Mouse (Mus musculus) kidney, adult 9 months (tissue): ENCODE data around the gene Slc4a8.
"Not testable (repeated sequence)": the region's sequence is repeated elsewhere in the genome, so short reads cannot be mapped to it uniquely, and the experiment has no call there.

Experiments
- DNase-seq: peaks from one replicate; pipeline ENCODE4 v3.0.0; 2022

Slc4a8 gene

DNA sequence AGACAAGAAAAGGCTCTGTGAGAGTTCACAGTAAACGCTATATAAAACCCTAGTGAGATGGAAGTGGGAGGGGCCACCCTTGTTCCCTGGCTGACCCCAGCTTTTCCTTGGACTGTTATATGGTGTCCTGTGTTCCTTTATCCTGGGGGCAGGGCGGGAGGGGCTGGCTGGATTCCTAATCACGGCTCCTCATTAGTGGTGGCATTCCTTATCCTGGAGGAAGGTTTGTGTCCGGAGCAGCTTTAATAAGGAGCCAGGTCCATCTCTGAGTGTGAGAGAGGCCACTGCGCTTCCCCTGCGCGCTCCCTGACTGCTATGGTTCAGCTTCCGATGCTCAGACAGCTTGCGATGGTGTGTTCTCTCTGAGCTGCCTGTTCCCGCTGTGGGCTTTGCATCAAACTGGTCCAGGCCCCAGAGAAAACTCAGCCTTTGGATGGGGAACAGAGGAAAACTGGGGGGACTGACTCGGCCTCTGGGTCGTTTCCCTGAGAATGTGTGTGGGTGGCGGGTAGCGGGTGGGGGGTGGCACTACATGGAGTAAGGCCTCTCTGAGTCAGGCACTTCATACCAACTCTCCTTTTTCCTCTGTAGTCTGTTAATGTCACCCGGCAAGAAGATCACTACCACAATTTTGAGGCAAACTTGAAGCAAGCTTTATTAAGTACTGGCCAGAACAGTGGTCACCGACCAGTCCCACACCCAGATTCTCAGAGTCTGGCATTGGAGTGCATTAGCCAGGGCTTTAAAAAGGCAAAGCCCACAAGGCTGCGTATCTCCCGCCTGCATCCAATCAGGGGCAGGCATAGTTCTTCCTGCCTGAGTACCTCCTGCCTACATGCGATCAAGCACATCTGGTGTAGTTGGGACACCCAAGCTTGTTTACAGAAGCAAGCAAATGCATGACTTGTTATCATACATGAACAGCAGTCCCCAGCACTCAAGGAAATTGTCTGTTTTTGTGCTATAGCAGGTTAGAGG, 13.9 kb downstream of the Slc4a8 start:
- DNase-seq = no peak

DNA sequence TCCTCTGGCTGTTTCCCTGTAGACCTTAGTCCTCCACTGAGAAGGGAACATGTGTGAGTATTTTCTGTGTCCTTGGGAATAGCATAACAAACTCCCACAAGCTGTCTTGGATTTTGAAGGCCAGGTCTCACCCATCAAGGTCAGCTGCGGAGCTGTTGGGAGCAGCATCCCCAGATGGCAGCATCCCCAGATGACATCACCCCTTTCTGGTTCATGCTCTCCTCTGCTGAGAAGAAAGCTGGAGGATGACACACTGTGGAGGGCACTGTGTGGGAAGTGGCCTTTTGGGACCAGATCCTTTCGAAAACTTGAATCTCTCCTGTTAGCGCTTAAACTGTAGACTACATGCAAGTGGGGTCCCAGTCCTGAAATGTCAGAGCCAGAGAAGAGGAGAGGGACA, 14.9 kb downstream of the Slc4a8 start:
- no peak for DNase-seq

DNA sequence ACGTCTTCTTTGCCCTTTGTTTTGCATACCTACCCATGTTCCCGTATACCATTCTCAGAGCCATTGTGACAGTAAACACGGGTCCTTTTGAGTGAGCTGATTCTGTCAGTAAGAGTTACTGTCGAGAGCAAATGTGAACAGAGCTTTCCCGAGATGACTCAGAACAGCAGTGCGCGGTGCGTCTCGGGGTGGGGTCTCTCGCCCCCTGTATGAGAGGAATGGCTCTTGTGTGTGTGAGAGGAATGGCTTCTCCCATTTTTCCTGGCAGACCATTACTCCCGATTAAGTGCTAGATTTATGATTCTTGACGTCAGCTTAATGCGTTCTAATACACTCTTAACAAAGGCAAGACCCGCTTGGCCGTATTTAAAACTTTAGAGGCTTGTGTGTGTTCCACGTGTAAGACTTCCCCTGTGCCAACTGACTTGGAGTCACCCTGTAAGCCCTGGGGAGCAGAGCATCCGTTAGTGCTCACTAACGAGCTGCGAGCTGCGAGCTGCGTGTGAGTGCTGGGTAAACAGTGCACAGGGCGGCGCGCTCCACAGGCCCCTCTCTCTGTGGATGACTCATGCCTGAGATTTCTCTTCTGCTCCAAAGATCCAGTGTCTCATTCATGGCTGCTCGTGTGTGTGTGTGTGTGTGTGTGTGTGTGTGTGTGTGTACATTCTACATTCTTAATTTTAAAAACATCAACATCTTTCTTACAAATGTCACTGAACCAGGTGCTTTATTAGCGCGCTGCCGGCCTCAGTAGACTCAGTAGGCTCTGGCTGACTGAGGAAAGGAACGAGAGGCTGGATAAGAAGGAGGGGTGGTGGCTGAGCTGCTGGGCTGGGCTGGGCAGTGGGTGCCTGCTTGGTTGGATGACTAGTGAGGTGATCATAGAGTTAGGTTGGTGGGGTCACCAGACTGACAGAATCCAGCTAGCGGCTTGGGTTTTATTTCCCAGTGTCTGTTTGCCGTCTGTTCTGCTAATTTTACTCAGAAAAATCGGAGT, 15.8 kb downstream of the Slc4a8 start:
- no peak for DNase-seq

DNA sequence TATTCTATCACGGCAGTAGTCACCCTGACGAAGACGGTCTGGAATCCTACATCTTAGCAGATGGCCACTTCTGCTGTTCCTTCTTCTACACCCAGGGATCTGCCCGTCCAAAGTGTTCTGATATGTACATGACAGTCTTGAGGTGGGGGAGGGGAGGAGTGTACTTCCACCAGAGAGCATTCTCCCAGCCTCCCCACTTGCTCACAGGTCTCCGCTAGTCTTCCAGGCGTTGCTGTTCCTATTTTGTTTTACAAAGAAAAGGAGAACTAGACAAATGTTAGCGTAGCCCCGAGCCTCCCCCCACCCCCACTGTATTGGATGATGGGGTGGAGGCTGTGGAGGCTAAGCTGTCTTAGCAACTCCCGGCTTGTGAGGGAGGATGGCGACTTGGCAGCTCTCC, 18.3 kb downstream of the Slc4a8 start:
- no peak for DNase-seq

DNA sequence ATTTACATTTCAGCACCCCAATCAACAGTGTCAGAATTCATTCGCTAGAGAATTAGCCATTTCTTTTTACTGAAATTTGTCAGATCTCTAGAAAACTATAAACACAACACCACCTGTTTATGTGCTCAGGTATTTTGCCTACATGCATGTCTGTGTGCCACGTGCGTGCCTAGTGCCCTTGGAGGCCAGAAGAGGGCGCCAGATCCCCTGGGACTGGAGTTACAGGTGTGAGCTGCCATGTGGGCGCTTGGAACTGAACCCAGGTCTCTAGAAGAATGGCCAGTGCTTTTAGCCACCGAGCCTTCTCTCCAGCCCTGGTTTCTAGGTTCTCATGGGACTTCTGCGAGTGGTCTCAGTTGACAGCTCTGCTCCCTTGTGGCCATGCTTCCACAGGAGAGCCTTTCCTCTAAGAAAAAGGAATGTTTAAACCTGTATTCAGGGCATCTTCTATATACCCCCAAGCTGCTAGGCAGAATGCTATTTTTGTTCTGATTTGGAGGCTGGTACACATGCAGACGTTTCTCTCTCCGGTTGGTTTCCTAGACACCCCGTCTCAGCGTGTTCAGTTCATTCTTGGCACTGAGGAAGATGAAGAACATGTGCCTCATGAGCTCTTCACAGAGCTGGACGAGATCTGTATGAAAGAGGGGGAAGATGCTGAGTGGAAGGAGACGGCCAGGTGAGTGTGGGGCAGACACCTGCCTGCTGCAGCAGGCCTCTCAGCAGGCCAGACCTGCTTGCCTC, 21.9 kb downstream of the Slc4a8 start:
- no peak for DNase-seq

DNA sequence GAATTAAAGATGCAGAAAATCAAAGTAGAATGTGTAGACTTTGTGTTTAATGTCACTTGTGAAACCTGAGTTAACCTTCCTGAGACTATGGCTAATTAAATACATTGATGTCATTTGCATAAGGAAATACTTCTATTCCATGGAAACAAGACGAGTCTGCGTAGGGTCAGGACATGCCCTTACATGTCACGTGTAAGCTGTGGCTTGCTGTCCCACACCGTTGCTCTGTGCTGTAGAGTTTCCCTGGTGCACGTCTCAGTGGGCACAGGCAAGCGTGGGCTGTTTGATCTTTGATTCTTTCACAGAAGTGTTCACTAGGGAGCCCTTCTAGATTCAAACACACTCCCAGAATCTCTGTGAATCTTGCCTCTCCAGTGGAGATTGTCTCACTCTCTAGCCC, 28.7 kb downstream of the Slc4a8 start:
- no peak for DNase-seq

- DNase-seq = no peak
Measured at GRCm38 (mm10) chr15:100792324-100792723, 30.8 kb downstream of the Slc4a8 start.

DNA sequence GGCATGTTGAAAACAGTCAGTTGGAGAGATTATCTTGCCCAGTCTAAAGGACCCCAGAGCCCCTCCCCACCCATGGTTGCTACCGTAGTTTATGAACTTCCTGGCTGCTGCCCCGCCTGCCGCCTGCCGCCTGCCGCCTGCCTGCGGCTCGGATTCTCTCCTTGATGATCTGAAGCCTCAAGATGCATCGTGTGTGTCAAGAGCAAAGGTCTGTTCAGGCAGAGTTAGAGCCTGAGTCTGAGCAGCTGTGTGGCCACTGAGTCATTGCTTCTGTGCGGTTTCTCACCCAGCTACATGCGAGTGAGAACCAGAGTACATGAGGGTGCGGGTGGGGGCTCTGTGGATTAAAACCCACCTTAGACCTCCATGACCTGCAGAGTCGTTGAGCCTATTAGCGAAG, 39.4 kb downstream of the Slc4a8 start:
- DNase-seq = no peak

GRCm38 (mm10) chr15:100808062-100808461, 46.5 kb downstream of the Slc4a8 start:
- peak; percentile 21 for DNase-seq

DNA sequence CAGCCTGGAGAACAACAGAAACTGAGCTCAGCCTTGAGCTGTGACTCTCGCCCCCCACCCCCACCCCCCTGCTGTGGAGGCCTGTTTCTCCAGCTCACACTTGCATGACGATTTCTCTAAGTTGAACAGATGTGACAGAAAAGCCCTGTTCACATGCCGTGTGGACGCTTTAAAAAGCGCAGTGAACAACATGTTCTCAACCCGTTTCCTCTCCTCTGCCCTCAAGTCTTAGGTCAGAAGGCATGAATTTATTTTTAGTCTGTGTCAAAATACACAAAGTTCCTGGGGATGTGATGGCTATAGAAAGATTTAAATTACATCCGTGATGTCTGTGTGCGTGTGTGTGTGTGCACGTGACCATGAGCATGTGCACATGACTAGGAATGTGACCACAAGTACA, 46.9 kb downstream of the Slc4a8 start:
- peak; percentile 20 for DNase-seq

- no peak for DNase-seq
Measured at GRCm38 (mm10) chr15:100810243-100810642, 48.7 kb downstream of the Slc4a8 start.

DNA sequence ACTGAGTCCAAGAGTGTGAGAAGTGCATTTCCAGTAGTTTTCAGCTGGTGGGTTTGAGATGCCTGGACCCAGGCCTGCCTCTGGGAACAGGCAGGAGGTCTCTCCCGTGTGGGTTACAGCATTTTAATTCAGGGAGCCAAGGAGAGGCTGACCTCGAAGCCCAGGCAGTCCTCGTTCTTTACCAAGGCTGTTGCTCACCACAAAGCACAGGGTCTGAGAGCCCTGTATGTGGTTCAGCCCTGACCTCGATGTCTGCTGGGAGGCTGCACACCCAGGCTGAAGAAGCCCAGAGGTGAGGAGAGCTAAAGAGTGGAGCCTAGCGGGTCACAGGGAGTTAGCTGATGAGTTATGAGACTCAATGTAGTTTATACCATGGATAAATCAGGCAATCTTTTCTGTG, 52.0 kb downstream of the Slc4a8 start:
- no peak for DNase-seq

GRCm38 (mm10) chr15:100814066-100814465, 52.5 kb downstream of the Slc4a8 start:
- no peak for DNase-seq

DNA sequence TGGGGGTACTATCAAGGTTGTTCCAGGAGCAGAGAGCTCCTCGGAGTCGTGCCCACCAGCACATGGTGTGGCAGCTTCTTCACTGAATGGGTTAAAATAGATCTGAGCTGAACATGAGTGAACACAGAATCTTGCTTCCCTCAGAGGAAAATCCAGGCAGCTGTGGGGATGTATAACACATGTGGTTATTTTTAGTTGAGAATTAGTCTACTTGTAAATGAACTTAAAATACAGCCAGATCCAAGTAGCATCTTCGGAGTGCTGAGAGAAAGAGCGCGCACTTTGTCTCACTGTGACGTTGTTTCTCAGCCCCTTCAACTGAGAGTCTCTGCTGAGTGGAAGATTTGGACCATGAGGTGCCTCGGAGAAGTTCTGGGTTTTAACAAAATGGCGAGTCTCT, 53.8 kb downstream of the Slc4a8 start:
- no peak for DNase-seq

DNA sequence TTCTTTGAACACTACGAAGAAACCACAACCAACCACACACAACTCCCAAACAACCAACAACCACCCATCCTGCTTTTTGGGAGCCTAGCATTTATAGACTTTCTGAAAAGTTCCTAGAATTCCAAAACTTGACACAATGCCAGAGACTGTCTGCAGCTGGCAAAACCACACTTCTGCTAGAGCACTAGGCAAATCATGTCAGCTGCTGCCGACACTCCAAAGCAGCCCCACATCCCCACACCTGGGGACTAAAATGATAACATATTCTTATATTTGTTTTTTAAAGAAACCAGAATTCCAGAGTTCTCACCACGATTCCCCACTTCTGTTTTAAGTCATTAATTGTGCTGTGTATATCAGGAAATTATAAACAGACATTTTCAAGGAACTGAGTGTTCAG, 57.3 kb downstream of the Slc4a8 start:
- DNase-seq = no peak

DNA sequence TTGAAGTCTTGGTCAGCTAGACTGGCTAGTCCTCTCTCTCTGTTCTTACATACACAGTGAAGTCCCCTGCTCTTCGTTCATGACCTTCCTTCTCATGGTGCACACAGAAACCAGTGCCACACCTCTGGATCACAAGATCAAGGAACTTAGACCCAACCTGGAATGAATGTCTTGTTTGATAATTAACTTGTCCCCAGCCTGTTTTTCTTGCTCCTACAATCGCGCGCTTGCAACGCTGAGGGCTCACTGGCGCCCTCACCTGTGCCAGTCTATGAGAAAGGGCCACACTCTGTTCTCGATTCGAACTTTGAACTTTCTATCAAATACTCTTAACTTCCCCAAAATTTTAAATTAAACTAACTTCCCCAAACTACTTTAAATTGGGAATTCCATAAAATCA, 60.3 kb downstream of the Slc4a8 start:
- peak; percentile 83 for DNase-seq

GRCm38 (mm10) chr15:100822370-100822769, 60.8 kb downstream of the Slc4a8 start:
- DNase-seq = not testable (repeated sequence)

GRCm38 (mm10) chr15:100825249-100825856, 63.8 kb downstream of the Slc4a8 start:
- DNase-seq = no peak

DNA sequence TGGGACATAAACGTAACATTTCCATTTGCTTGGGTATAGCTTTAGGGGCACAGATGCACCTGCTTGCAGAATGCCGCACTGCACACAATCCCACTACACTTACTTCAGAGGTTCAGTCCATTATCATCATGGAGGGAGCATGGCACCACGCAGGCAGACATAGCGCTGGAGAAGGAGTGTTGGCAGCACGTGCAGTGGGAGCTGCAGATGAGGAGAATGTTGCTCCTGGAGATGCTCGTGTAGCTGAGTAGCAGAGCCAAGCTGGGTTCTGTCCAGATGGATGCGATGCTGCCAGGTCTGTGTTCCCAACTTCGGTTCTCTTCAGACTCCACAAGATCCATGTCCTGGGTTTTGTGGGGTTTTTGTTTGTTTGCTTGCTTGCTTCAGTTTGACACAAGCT, 64.5 kb downstream of the Slc4a8 start:
- DNase-seq = no peak

GRCm38 (mm10) chr15:100829775-100830174, 68.2 kb downstream of the Slc4a8 start:
- DNase-seq = no peak

DNA sequence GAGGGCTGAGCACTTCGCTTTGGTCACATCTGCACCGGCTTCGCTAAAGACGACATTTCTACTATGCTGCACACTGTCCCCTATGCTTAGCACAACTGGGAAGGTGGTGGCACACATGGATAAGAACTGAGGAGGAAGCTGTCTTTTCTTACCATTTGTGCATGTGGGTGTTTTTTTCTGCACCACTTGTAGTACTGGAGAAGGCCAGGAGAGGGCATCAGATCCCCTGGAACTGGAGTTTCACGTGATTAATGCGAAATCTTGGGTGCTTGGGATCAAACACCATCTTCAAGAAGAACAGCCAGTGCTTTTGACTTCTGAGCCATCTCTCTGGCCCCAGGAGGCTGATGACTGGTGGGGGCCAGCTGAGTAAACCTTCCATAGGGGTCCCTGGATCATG, 69.1 kb downstream of the Slc4a8 start:
- no peak for DNase-seq

GRCm38 (mm10) chr15:100832144-100832543, 70.6 kb downstream of the Slc4a8 start:
- no peak for DNase-seq
